Mouse (Mus musculus) large intestine, adult 2 months (tissue): Measurements from ENCODE around the gene AY358078. TPM values are rescaled to one million over a fixed set of nuclear protein-coding genes. Genes with fewer than 3 reads are reported as not detected.

Experiments
- DNase-seq: peaks from one replicate; pipeline ENCODE4 v3.0.0-alpha.2; 2012; ENCODE audit warnings: low read depth, low spot score
- WGBS: fragments of 180-500 bp; shearing (Covaris S2); methylation state at CpG from one replicate; pipeline ENCODE4 v1.1.7; 2018; 5-methylcytosine and 5-hydroxymethylcytosine counted together
- polyA plus RNA-seq: library from polyadenylated mRNA; depleted of rRNA; stranded (reverse); fragments of >200 nt; gene quantifications from 2 replicates; pipeline ENCODE4 v1.2.3, GENCODE M21; 2012; rRNA removed

The AY358078 gene
- polyA plus RNA-seq, 1 experiment: not detected

DNA sequence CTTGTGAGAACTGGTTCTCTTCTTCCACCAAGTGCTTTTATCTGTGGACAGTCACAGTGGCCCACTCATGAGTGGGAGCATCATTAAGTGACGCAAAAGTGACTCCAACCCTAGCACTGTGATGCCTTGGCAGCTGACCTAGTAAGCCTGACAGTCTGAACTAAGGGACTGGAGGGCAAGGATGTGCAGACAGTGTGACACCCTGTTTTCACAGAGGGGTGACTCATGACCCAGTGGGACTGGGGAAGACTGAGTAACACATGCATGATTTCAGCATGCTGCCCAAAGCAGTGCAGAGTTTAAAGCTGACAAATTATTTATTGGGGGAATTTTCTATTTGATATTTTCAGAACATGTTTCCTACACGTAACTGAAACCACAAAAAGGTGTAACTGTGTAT is 70.9 kb downstream of the AY358078 start:
- no peak for DNase-seq
- WGBS: 65% methylated on average over 2 of the region's 2 CpGs

DNA sequence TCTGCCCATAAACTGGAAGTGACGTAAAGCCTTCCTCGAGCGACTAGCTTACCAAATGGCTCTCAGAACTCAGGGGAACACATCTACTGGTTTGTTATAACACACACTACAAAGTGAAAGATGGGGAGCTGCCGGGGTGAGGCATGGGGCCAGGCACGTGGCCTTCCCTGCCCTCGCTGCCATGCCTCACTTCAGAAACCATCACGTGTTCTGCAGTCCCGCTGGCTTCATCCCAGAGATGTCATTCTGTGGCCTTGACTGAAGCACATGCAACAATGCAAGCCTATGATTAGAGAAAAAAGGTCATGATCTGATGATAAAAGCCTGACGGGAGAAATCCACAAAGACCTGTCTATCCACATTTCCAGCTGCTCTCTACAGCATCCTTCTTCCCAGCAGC is 71.9 kb downstream of the AY358078 start:
- DNase-seq: no peak
- WGBS: 64% methylated on average over 9 of the region's 9 CpGs

Other genes starting within 250 kb of the AY358078 start
- not detected in 2 replicates for gene Gm5622, start 247.3 kb upstream of the AY358078 start, polyA plus RNA-seq
- not detected in 2 replicates for gene Gm17175, start 226.0 kb upstream of the AY358078 start, polyA plus RNA-seq
- not detected in 2 replicates for gene Gm17174, start 207.9 kb upstream of the AY358078 start, polyA plus RNA-seq
- not detected in 2 replicates for gene Gm17078, start 188.7 kb upstream of the AY358078 start, polyA plus RNA-seq
- not detected in 2 replicates for gene Gm4181, start 164.4 kb upstream of the AY358078 start, polyA plus RNA-seq
- not detected in 2 replicates for gene Gm17079, start 104.6 kb upstream of the AY358078 start, polyA plus RNA-seq
- gene Gm5800, start 82.9 kb upstream of the AY358078 start, polyA plus RNA-seq: not detected in 2 replicates
- gene Ang4, start 26.5 kb upstream of the AY358078 start, polyA plus RNA-seq: 726 and 776 TPM in 2 replicates
- not detected in 2 replicates for gene Ear6, start 53.7 kb downstream of the AY358078 start, polyA plus RNA-seq
- gene Mettl17, start 84.8 kb downstream of the AY358078 start, polyA plus RNA-seq: 32.7 and 42.6 TPM in 2 replicates
- gene Slc39a2, start 92.8 kb downstream of the AY358078 start, polyA plus RNA-seq: 0.62 and 0.69 TPM in 2 replicates
- 32.4 and 33.6 TPM in 2 replicates for gene Ndrg2, start 114.1 kb downstream of the AY358078 start, polyA plus RNA-seq
- not detected in 2 replicates for gene Tppp2, start 118.4 kb downstream of the AY358078 start, polyA plus RNA-seq
- gene Rnase13, start 122.7 kb downstream of the AY358078 start, polyA plus RNA-seq: not detected in 2 replicates
- 21.2 and 22.0 TPM in 2 replicates for gene Arhgef40, start 184.7 kb downstream of the AY358078 start, polyA plus RNA-seq
- 73.8 and 101 TPM in 2 replicates for gene Tmem253, start 215.6 kb downstream of the AY358078 start, polyA plus RNA-seq
- gene Zfp219, start 220.7 kb downstream of the AY358078 start, polyA plus RNA-seq: 39.7 and 54.2 TPM in 2 replicates
- gene Olfr221, start 242.4 kb downstream of the AY358078 start, polyA plus RNA-seq: not detected in 2 replicates